Mouse (Mus musculus) central nervous system, embryonic 11.5 days (tissue): Measurements from ENCODE around the gene Umps. TPM values are rescaled to one million over a fixed set of nuclear protein-coding genes. Genes with fewer than 3 reads are reported as not detected.

Experiments used
- polyA plus RNA-seq: library from polyadenylated mRNA; depleted of rRNA; stranded (reverse); fragments of >200 nt; gene quantifications from 2 replicates; pipeline ENCODE4 v1.2.3, GENCODE M21; 2012; rRNA removed

Gene Umps
- 34.5 and 40.9 TPM in 2 replicates for polyA plus RNA-seq

DNA sequence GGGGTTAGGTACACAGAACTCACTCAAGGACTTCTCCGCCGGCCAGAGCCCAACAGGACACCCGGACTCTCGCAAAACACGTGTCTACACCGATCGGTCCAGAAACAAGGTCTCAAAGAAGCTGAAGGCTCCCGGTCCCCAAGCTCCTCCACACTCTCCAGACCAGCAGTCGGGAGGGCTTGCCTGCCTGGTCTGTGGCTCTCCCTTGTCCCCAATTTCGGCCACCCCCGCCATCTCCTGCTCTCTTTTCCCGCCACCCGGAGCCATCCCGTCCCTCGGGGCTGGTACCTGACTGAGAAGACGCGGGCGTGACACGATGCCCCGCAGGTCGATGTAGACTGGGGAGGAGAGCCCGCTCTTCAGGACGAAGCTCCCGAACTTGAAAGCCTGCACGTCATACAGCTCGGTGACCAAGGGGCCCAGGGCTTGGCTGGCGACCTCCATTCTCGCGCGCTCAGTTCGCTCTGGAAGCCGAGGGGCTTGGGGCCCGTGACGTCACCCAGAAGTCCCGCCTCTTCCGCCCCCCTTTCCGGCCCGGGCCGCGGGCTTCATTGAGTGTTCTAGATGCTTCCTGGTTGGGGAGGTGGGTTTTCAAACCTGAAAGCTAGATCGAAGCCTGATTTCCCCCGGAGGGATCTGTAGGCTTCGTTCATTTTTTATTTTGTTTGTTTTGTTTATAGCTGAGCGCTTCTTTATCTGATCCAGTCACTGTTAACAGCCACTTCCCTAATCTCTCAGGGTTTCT lies at the start of gene Umps:
Gene Umps, minus strand, starts transcription at position 501 of the 745 bp plus-strand sequence.

Other genes starting within 250 kb of the Umps start
- 0.51 and 0.58 TPM in 2 replicates for gene Muc13, start 173.0 kb downstream of the Umps start, polyA plus RNA-seq
- 33.8 and 49.6 TPM in 2 replicates for gene Itgb5, start 137.4 kb downstream of the Umps start, polyA plus RNA-seq